Mouse (Mus musculus) heart, postnatal 0 days (tissue): ENCODE data around the gene Tef.

Experiments
- CTCF ChIP-seq: IDR thresholded peaks from 2 replicates; pipeline ENCODE4 v1.5.1; 2016; ENCODE audit warnings: antibody characterized with exemption, control low read depth, low read depth
- EP300 ChIP-seq: IDR thresholded peaks from 2 replicates; pipeline ENCODE4 v1.6.1; 2016; ENCODE audit warnings: antibody characterized with exemption, low read depth

DNA sequence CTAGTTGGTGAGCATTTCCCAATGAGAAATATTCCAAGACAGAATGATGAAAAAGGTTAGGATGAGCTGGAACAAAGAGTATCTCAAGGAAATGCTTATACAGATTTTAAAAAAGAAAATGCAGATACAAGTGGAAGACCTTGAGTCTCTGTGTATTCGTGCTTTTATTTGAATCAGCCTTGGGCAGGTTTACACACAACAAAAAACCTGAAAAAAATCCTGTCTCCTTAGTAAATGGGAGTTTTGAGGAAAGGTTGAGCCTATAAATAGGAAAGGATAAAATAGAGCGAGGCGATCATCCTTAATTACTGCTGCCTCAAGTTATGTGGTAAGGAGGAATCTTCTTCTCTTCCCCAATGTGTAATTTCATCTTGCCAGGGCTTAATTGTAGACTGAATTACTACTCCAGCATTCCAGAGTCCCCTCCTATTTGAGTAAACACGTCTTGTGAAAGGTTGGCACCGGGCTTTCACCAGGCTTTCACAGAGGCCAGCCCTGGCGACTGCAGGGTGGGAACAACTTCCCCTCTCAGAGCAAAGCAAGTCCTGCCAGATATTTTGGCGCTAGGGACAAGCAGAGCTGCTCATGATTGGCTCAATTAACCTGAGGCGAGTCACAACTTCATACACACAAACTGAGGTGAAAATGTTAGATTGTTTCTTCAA, 58.4 kb downstream of the Tef start:
- TF ChIP-seq CTCF (no peak), EP300 (no peak)
